Mouse (Mus musculus): Measurements from ENCODE around the gene Ccdc106. TPM values are rescaled to one million over a fixed set of nuclear protein-coding genes. Genes with fewer than 3 reads are reported as not detected.

The Ccdc106 gene
- polyA plus RNA-seq, 1 experiment from 2014 or later, result 14.4 TPM

GRCm38 (mm10) chr7:5085512-5085911, 65.2 kb downstream of the Ccdc106 start:
- Histone ChIP-seq H3K4me3 (ENCODE audit: low read depth, low read length) (no peak overlapping the region), H3K4me1 (ENCODE audit: control insufficient read depth, insufficient read depth, low read length) (no peaks in the 10 kb centered on the region), H3K36me3 (ENCODE audit: control insufficient read depth, insufficient read depth, low read length) (peaks cover 19% of the 10 kb centered on the region; the same call in 1 of the 2 replicates), H3K9ac (ENCODE audit: low read length) (no peak overlapping the region), H3K9me3 (ENCODE audit: control insufficient read depth, low read length) (no peaks in the 10 kb centered on the region), H3K4me2 (ENCODE audit: low read depth, severe bottlenecking) (no peak overlapping the region), H3K27ac (replicated peaks; ENCODE audit: low read depth, low read length) (no peak overlapping the region), H3K27me3 (ENCODE audit: control insufficient read depth, insufficient read depth, low read length) (no peaks in the 10 kb centered on the region)
- no peak for DNase-seq (ENCODE audit: low spot score)
- 95% methylated on average over 1 of the region's 1 CpGs for WGBS
- ATAC-seq (ENCODE audit: insufficient number of reproducible peaks, low FRiP score, low TSS enrichment, low read depth), result no peak

GRCm38 (mm10) chr7:5086921-5087440, 66.6 kb downstream of the Ccdc106 start:
- 32% methylated on average over 5 of the region's 5 CpGs for WGBS
- peaks cover 19% of the 10 kb centered on the region; the same call in 1 of the 2 replicates for H3K36me3 ChIP-seq (ENCODE audit: control insufficient read depth, insufficient read depth, low read length)
- no peaks in the 10 kb centered on the region for H3K9me3 ChIP-seq (ENCODE audit: control insufficient read depth, low read length)
- no peaks in the 10 kb centered on the region for H3K4me1 ChIP-seq (ENCODE audit: control insufficient read depth, insufficient read depth, low read length)
- no peak for DNase-seq (ENCODE audit: low spot score)
- no peak overlapping the region for H3K4me3 ChIP-seq (ENCODE audit: low read depth, low read length)
- ATAC-seq (ENCODE audit: insufficient number of reproducible peaks, low FRiP score, low TSS enrichment, low read depth), result no peak
- H3K4me2 ChIP-seq (ENCODE audit: low read depth, severe bottlenecking), result no peak overlapping the region
- no peak overlapping the region for H3K27ac ChIP-seq (replicated peaks; ENCODE audit: low read depth, low read length)
- H3K9ac ChIP-seq (ENCODE audit: low read length), result no peak overlapping the region
- H3K27me3 ChIP-seq (ENCODE audit: control insufficient read depth, insufficient read depth, low read length), result no peaks in the 10 kb centered on the region

- Histone ChIP-seq H3K36me3 (ENCODE audit: control insufficient read depth, insufficient read depth, low read length) (peaks cover 20% of the 10 kb centered on the region; the same call in 1 of the 2 replicates), H3K4me1 (ENCODE audit: control insufficient read depth, insufficient read depth, low read length) (no peaks in the 10 kb centered on the region), H3K4me3 (ENCODE audit: low read depth, low read length) (no peak overlapping the region), H3K9me3 (ENCODE audit: control insufficient read depth, low read length) (no peaks in the 10 kb centered on the region), H3K9ac (ENCODE audit: low read length) (no peak overlapping the region), H3K27ac (replicated peaks; ENCODE audit: low read depth, low read length) (no peak overlapping the region), H3K4me2 (ENCODE audit: low read depth, severe bottlenecking) (no peak overlapping the region), H3K27me3 (ENCODE audit: control insufficient read depth, insufficient read depth, low read length) (no peaks in the 10 kb centered on the region)
- no peak for DNase-seq (ENCODE audit: low spot score)
- no peak for ATAC-seq (ENCODE audit: insufficient number of reproducible peaks, low FRiP score, low TSS enrichment, low read depth)
- WGBS, result 84% methylated on average over 4 of the region's 4 CpGs
These were observed 67.5 kb downstream of the Ccdc106 start for GRCm38 (mm10) chr7:5087886-5088285.

GRCm38 (mm10) chr7:5089853-5090252, 69.5 kb downstream of the Ccdc106 start:
- Histone ChIP-seq H3K9ac (ENCODE audit: low read length) (no peak overlapping the region), H3K4me1 (ENCODE audit: control insufficient read depth, insufficient read depth, low read length) (no peaks in the 10 kb centered on the region), H3K36me3 (ENCODE audit: control insufficient read depth, insufficient read depth, low read length) (peaks cover 23% of the 10 kb centered on the region), H3K27me3 (ENCODE audit: control insufficient read depth, insufficient read depth, low read length) (no peaks in the 10 kb centered on the region), H3K4me3 (ENCODE audit: low read depth, low read length) (no peak overlapping the region), H3K27ac (replicated peaks; ENCODE audit: low read depth, low read length) (no peak overlapping the region), H3K4me2 (ENCODE audit: low read depth, severe bottlenecking) (no peak overlapping the region), H3K9me3 (ENCODE audit: control insufficient read depth, low read length) (no peaks in the 10 kb centered on the region)
- 95% methylated on average over 15 of the region's 15 CpGs for WGBS
- ATAC-seq (ENCODE audit: insufficient number of reproducible peaks, low FRiP score, low TSS enrichment, low read depth), result no peak
- DNase-seq (ENCODE audit: low spot score), result no peak

- Histone ChIP-seq H3K36me3 (ENCODE audit: control insufficient read depth, insufficient read depth, low read length) (peaks cover 34% of the 10 kb centered on the region), H3K27me3 (ENCODE audit: control insufficient read depth, insufficient read depth, low read length) (no peaks in the 10 kb centered on the region), H3K4me2 (ENCODE audit: low read depth, severe bottlenecking) (no peak overlapping the region), H3K9ac (ENCODE audit: low read length) (no peak overlapping the region), H3K27ac (replicated peaks; ENCODE audit: low read depth, low read length) (no peak overlapping the region), H3K4me3 (ENCODE audit: low read depth, low read length) (no peak overlapping the region), H3K9me3 (ENCODE audit: control insufficient read depth, low read length) (no peaks in the 10 kb centered on the region; the same call in 1 of the 2 replicates), H3K4me1 (ENCODE audit: control insufficient read depth, insufficient read depth, low read length) (no peaks in the 10 kb centered on the region)
- 91% methylated on average over 15 of the region's 15 CpGs for WGBS
- no peak for ATAC-seq (ENCODE audit: insufficient number of reproducible peaks, low FRiP score, low TSS enrichment, low read depth)
- DNase-seq (ENCODE audit: low spot score), result no peak
These were observed 70.8 kb downstream of the Ccdc106 start for GRCm38 (mm10) chr7:5091008-5091728.

- no peaks in the 10 kb centered on the region; the same call in 1 of the 2 replicates for H3K9me3 ChIP-seq (ENCODE audit: control insufficient read depth, low read length)
These were observed 72.0 kb downstream of the Ccdc106 start for GRCm38 (mm10) chr7:5092381-5092780.

GRCm38 (mm10) chr7:5092831-5093510, 72.6 kb downstream of the Ccdc106 start:
- Histone ChIP-seq H3K4me1 (ENCODE audit: control insufficient read depth, insufficient read depth, low read length) (no peaks in the 10 kb centered on the region), H3K4me3 (ENCODE audit: low read depth, low read length) (no peak overlapping the region), H3K27me3 (ENCODE audit: control insufficient read depth, insufficient read depth, low read length) (no peaks in the 10 kb centered on the region), H3K4me2 (ENCODE audit: low read depth, severe bottlenecking) (no peak overlapping the region), H3K9ac (ENCODE audit: low read length) (no peak overlapping the region), H3K27ac (replicated peaks; ENCODE audit: low read depth, low read length) (no peak overlapping the region), H3K9me3 (ENCODE audit: control insufficient read depth, low read length) (no peaks in the 10 kb centered on the region; the same call in 1 of the 2 replicates), H3K36me3 (ENCODE audit: control insufficient read depth, insufficient read depth, low read length) (peaks cover 33% of the 10 kb centered on the region)
- ATAC-seq (ENCODE audit: insufficient number of reproducible peaks, low FRiP score, low TSS enrichment, low read depth) (no peak), DNase-seq (ENCODE audit: low spot score) (no peak)
- 86% methylated on average over 20 of the region's 21 CpGs for whole genome bisulfite sequencing

More at GRCm38 (mm10) chr7:5092381-5092780, 72.0 kb downstream of the Ccdc106 start:
- no peaks in the 10 kb centered on the region for H3K27me3 ChIP-seq (ENCODE audit: control insufficient read depth, insufficient read depth, low read length)
- H3K4me1 ChIP-seq (ENCODE audit: control insufficient read depth, insufficient read depth, low read length), result no peaks in the 10 kb centered on the region
- 82% methylated on average over 6 of the region's 6 CpGs for WGBS
- H3K36me3 ChIP-seq (ENCODE audit: control insufficient read depth, insufficient read depth, low read length), result peaks cover 29% of the 10 kb centered on the region
- H3K4me3 ChIP-seq (ENCODE audit: low read depth, low read length), result no peak overlapping the region
- H3K27ac ChIP-seq (replicated peaks; ENCODE audit: low read depth, low read length), result no peak overlapping the region
- H3K4me2 ChIP-seq (ENCODE audit: low read depth, severe bottlenecking), result no peak overlapping the region
- ATAC-seq (ENCODE audit: insufficient number of reproducible peaks, low FRiP score, low TSS enrichment, low read depth), result no peak
- no peak for DNase-seq (ENCODE audit: low spot score)
- H3K9ac ChIP-seq (ENCODE audit: low read length), result no peak overlapping the region

GRCm38 (mm10) chr7:5098769-5099168, 78.4 kb downstream of the Ccdc106 start:
- no peaks in the 10 kb centered on the region for H3K27me3 ChIP-seq (ENCODE audit: control insufficient read depth, insufficient read depth, low read length)
- H3K9me3 ChIP-seq (ENCODE audit: control insufficient read depth, low read length), result no peaks in the 10 kb centered on the region; the same call in 1 of the 2 replicates
- ATAC-seq (ENCODE audit: insufficient number of reproducible peaks, low FRiP score, low TSS enrichment, low read depth), result no peak
- no peak overlapping the region for H3K9ac ChIP-seq (ENCODE audit: low read length)
- no peak overlapping the region for H3K27ac ChIP-seq (replicated peaks; ENCODE audit: low read depth, low read length)
- no peak overlapping the region for H3K4me2 ChIP-seq (ENCODE audit: low read depth, severe bottlenecking)
- 92% methylated on average over 5 of the region's 5 CpGs for WGBS
- H3K36me3 ChIP-seq (ENCODE audit: control insufficient read depth, insufficient read depth, low read length), result peaks cover 32% of the 10 kb centered on the region
- no peaks in the 10 kb centered on the region for H3K4me1 ChIP-seq (ENCODE audit: control insufficient read depth, insufficient read depth, low read length)
- no peak for DNase-seq (ENCODE audit: low spot score)
- no peak overlapping the region for H3K4me3 ChIP-seq (ENCODE audit: low read depth, low read length)

All from limb, embryonic 11.5 days (tissue).